Mouse (Mus musculus) kidney, adult 2 months (tissue): ENCODE measurements around the gene Pdss1.

ENCODE experiments used
- CTCF ChIP-seq: fragments of 200-500 bp; conservative IDR thresholded peaks from 2 replicates; pipeline ENCODE4 v1.5.1; 2011; ENCODE audit warnings: low read depth, mild to moderate bottlenecking, control low read depth, low read length, moderate library complexity, mixed read lengths; ENCODE audit not compliant: insufficient read depth, insufficient read length
- POLR2A ChIP-seq: fragments of 200-500 bp; IDR thresholded peaks from one replicate; pipeline ENCODE4 v1.6.1; 2011; ENCODE audit warnings: low read depth, low read length, control low read depth

DNA sequence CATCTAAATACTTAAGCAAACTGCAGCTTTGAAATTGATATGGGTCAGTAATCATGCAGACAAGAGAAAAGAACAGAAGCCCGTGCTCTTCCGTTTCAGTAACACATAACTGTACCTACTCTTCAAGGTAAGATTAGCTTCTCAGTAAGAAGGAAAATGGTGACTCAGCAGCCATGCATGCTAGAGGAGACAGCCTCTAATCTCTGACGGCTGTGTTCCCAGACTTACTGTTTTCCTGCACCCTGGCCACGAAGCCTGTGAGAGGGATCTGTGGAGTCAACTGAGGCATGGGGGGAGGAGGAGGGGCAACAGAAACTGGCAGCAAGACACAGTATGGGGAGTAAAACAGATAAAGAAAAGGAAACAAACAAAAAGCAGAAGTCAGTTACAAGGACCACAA lies 54.6 kb downstream of the Pdss1 start:
- TF ChIP-seq POLR2A: no peak
- TF ChIP-seq CTCF: no peak
